Mouse (Mus musculus) forebrain, embryonic 11.5 days (tissue): Measurements from ENCODE around the gene Uvrag. TPM values are rescaled to one million over a fixed set of nuclear protein-coding genes. Genes with fewer than 3 reads are reported as not detected.

Experiments used
- ATAC-seq: fragments of 200-750 bp; cut with Nextera tagmentation; replicated peaks from 2 replicates; pipeline ENCODE4 v1.8.0; 2017; ENCODE audit warnings: moderate TSS enrichment; ENCODE audit not compliant: low FRiP score
- DNase-seq: peaks from one replicate; pipeline ENCODE4 v3.0.0-alpha.2; 2017; ENCODE audit warnings: low spot score
- H3K27ac ChIP-seq: fragments of 300-500 bp; sonication (generic); 2 replicates; pipeline ENCODE4 v1.5.1; 2014; ENCODE audit warnings: low read depth, low read length
- H3K27me3 ChIP-seq: fragments of 300-500 bp; sonication (generic); 2 replicates; pipeline ENCODE4 v1.6.1; 2014; ENCODE audit warnings: mild to moderate bottlenecking, low read length, mixed read lengths; ENCODE audit not compliant: control insufficient read depth, insufficient read depth
- H3K36me3 ChIP-seq: fragments of 300-500 bp; sonication (generic); 2 replicates; pipeline ENCODE4 v1.6.1; 2014; ENCODE audit warnings: mild to moderate bottlenecking, low read length, moderate library complexity, mixed read lengths; ENCODE audit not compliant: control insufficient read depth, insufficient read depth
- H3K4me1 ChIP-seq: fragments of 300-500 bp; sonication (generic); replicated peaks from 2 replicates; pipeline ENCODE4 v1.6.1; 2014; ENCODE audit warnings: low read length, mixed read lengths; ENCODE audit not compliant: control insufficient read depth, insufficient read depth
- H3K4me2 ChIP-seq: fragments of 300-500 bp; sonication (generic); 2 replicates; pipeline ENCODE4 v1.6.1; 2014; ENCODE audit warnings: low read depth, mild to moderate bottlenecking, low read length, moderate library complexity, mixed read lengths; ENCODE audit not compliant: severe bottlenecking
- H3K4me3 ChIP-seq: fragments of 300-500 bp; sonication (generic); 2 replicates; pipeline ENCODE4 v1.5.1; 2014; ENCODE audit warnings: low read depth, low read length
- H3K9ac ChIP-seq: fragments of 300-500 bp; sonication (generic); 2 replicates; pipeline ENCODE4 v1.6.1; 2014; ENCODE audit warnings: low read length
- H3K9me3 ChIP-seq: fragments of 300-500 bp; sonication (generic); 2 replicates; pipeline ENCODE4 v1.6.1; 2016; ENCODE audit warnings: low read length, mixed read lengths; ENCODE audit not compliant: control insufficient read depth
- WGBS: fragments of 180-500 bp; shearing (Covaris S2); extraction: QIAGEN DNeasy Blood & Tissue Kit; methylation state at CpG from one replicate; pipeline ENCODE4 v1.1.7; 2014; 5-methylcytosine and 5-hydroxymethylcytosine counted together
- polyA plus RNA-seq: library from polyadenylated mRNA; unstranded; fragments of >200 nt; fragmentation: Nextera tagmentation; extraction: Ambion mirVana; gene quantifications from 2 replicates; pipeline ENCODE4 v1.2.1, GENCODE M21; 2014

The Uvrag gene
- polyA plus RNA-seq, 1 experiment from 2014 or later: 12.2 TPM

DNA sequence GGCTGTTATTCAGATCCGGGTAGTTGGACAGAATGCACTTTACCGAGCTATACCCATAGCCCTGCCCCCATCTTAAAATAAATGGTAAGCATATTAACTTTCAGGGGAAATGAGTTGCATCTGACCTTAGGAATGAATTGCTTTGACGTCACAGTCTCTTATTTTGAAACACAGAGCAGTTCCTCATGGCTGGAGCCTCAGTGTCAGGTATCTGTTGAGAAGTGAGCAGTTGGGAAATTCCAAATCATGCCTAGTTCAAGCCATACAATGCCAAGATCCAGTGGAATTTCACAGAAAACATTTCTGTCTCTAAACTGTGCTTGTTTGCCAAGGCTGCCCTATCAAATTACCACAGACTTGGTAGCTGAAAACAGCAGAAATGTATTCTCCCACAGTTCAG, 2.3 kb upstream of the Uvrag start:
- H3K36me3 ChIP-seq: no peaks in the 10 kb centered on the region
- H3K9ac ChIP-seq: no peak overlapping the region
- H3K4me2 ChIP-seq: no peak overlapping the region
- H3K4me1 ChIP-seq: no peaks in the 10 kb centered on the region
- no peak overlapping the region for H3K27ac ChIP-seq
- no peaks in the 10 kb centered on the region for H3K27me3 ChIP-seq
- H3K9me3 ChIP-seq: no peaks in the 10 kb centered on the region
- DNase-seq (no peak), ATAC-seq (no peak)
- 74% methylated on average over 3 of the region's 3 CpGs for WGBS
- H3K4me3 ChIP-seq: no peak overlapping the region

DNA sequence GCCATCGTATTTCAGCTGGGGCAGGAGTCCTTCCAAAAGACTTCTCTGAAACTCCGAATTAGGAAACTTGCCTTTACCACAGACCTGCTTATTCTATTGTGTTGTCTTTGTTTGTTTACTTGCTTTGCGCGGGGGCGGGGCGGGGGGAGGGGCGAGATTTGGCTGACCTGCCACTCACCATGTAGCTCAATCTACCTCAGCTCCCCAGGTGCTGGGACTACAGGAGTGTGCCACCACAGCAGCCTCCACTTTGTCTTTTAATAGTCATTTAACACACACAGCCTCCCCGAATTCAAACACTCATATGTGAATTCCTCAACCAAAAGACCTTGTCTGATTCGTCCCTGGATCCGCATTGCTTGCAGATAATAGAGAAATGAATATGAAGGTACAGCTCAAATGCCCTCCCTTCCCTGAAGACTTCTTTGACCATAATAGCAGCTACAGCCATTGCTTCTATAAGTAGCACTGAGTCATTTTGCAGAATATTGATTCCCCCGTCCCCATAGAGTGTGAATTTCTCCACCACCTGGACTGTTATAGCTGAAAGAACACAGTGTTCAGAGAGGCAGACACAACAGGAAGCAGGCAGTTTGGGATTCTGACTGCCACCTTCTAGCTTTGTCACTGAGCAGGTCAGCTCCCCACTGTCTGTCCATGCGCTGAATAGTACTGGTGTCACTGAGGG, 1.1 kb upstream of the Uvrag start:
- DNase-seq: peak; percentile 65
- H3K9ac ChIP-seq: 0 out of 2 replicates have a peak overlapping the region, but pooled peaks have one; percentile 0
- H3K27me3 ChIP-seq: no peaks in the 10 kb centered on the region
- H3K9me3 ChIP-seq: no peaks in the 10 kb centered on the region
- H3K4me3 ChIP-seq: peak overlapping the region; percentile 93
- WGBS: 36% methylated on average over 12 of the region's 12 CpGs
- peak overlapping the region; percentile 74 for H3K4me2 ChIP-seq
- no peak for ATAC-seq
- H3K27ac ChIP-seq: no peak overlapping the region
- no peaks in the 10 kb centered on the region for H3K4me1 ChIP-seq
- H3K36me3 ChIP-seq: no peaks in the 10 kb centered on the region

DNA sequence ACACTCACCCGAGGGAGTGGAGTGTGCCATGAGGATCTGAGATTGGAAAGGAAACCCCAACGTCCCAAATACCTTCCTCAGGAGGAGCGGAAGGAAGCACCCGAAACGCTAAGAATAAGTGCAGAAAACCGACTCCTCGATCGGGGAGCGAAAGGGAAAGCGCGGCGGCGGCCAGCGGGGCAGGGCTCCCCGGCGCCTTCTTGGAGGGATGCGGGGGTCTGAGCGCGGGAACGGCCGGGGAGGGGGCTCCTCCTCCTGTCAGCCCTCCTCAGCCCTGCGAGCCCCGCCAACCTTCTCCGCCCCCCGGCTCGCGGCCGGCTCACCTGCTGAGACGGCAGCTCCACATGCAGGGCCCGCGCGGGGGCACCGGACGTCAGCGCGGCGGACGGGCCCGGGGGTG, 430 bp downstream of the Uvrag start:
- peaks cover 1% of the 10 kb centered on the region; the same call in 1 of the 2 replicates for H3K9me3 ChIP-seq
- peak overlapping the region; percentile 74 for H3K4me2 ChIP-seq
- H3K4me3 ChIP-seq: peak overlapping the region; percentile 93
- 0% methylated on average over 30 of the region's 39 CpGs for WGBS
- peak overlapping the region; percentile 74 for H3K27ac ChIP-seq
- H3K36me3 ChIP-seq: no peaks in the 10 kb centered on the region
- no peaks in the 10 kb centered on the region for H3K27me3 ChIP-seq
- 0 out of 2 replicates have a peak, but pooled peaks have one; percentile 8 for ATAC-seq
- peak overlapping the region; percentile 83 for H3K9ac ChIP-seq
- no peaks in the 10 kb centered on the region for H3K4me1 ChIP-seq
- no peak for DNase-seq

DNA sequence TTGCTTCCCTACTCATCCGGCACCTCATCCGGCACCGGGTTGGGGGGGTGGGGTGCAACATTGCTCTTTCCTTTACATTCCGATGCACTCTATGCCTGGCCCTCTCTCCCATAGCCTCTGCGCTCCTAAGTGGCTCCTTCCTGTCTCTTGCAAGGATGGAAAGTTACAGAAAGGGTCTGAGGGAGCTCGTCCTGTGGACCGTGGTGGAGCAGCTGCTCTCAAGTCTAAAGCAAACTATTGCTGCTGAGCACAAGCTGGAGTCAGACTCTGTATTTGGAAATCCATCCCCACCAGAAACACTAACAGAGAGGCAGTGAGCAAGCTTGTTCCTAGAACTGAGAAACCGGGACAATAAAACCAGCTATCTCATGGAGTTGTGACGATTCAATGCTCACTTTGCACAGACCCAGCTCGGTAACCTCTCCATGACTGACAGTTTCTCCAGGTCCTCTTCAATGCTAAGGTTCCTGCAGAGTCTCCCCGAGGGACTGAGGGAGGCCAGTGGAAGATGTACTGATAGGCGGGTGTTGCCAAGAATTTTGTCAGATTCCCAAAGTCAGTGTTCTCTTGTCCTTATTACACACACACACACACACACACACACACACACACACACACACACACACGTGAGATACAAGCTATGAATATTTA, 975 bp downstream of the Uvrag start:
- WGBS: 2% methylated on average over 13 of the region's 13 CpGs
- ATAC-seq (no peak), DNase-seq (no peak)
- Histone ChIP-seq H3K4me1 (no peaks in the 10 kb centered on the region), H3K4me3 (peak overlapping the region; percentile 93), H3K9me3 (peaks cover 4% of the 10 kb centered on the region; the same call in 1 of the 2 replicates), H3K27ac (no peak overlapping the region), H3K36me3 (no peaks in the 10 kb centered on the region), H3K27me3 (no peaks in the 10 kb centered on the region), H3K9ac (peak overlapping the region; percentile 83), H3K4me2 (peak overlapping the region; percentile 74)

DNA sequence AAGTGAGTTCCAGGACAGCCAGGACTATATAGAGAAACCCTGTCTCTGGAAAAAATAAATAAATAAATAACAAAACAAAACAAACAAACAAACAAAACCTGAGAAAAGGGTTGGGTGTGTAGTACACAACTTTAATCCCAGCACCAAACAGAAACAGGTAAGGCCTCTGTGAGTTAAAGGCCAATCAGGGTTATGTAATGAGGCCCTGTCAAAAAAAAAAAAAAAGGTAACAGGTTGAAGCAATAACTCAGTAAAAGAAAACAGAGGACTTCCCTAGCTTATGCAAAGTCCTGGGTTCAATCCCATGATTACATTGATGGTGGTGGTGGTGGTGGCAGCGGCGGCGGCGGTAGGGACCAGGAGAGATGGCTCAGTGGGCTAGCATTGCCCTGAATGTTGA, 3.4 kb downstream of the Uvrag start:
- DNase-seq: no peak
- no peak overlapping the region for H3K9ac ChIP-seq
- no peaks in the 10 kb centered on the region for H3K4me1 ChIP-seq
- no peak for ATAC-seq
- H3K4me3 ChIP-seq: no peak overlapping the region
- peaks cover 4% of the 10 kb centered on the region; the same call in 1 of the 2 replicates for H3K9me3 ChIP-seq
- WGBS: 97% methylated on average over 4 of the region's 4 CpGs
- no peak overlapping the region for H3K4me2 ChIP-seq
- no peaks in the 10 kb centered on the region for H3K36me3 ChIP-seq
- no peaks in the 10 kb centered on the region for H3K27me3 ChIP-seq
- no peak overlapping the region for H3K27ac ChIP-seq

DNA sequence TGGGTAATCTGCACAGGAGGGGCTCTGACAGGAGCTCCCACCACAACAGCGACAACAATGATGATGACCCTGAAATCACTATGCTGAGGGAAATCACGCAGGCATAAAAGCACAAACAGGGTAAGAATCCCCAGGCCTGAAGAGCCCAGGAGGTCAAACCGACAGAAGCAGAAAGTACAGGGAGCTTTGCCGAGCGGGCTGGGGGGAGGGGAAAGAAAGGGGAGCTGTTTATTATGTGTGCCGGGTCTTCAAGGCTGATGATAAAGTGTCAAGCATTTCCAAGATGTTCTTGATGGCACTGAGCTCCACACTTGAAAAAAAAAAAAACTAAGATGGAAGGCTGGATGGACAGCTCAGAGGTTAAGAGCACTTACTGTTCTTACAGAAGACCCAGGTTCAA, 4.2 kb downstream of the Uvrag start:
- H3K4me1 ChIP-seq: no peaks in the 10 kb centered on the region
- no peaks in the 10 kb centered on the region for H3K36me3 ChIP-seq
- H3K4me2 ChIP-seq: no peak overlapping the region
- 64% methylated on average over 6 of the region's 6 CpGs for WGBS
- no peak overlapping the region for H3K9ac ChIP-seq
- no peak overlapping the region for H3K27ac ChIP-seq
- H3K27me3 ChIP-seq: no peaks in the 10 kb centered on the region
- no peak overlapping the region for H3K4me3 ChIP-seq
- ATAC-seq: no peak
- no peak for DNase-seq
- peaks cover 4% of the 10 kb centered on the region; the same call in 1 of the 2 replicates for H3K9me3 ChIP-seq

DNA sequence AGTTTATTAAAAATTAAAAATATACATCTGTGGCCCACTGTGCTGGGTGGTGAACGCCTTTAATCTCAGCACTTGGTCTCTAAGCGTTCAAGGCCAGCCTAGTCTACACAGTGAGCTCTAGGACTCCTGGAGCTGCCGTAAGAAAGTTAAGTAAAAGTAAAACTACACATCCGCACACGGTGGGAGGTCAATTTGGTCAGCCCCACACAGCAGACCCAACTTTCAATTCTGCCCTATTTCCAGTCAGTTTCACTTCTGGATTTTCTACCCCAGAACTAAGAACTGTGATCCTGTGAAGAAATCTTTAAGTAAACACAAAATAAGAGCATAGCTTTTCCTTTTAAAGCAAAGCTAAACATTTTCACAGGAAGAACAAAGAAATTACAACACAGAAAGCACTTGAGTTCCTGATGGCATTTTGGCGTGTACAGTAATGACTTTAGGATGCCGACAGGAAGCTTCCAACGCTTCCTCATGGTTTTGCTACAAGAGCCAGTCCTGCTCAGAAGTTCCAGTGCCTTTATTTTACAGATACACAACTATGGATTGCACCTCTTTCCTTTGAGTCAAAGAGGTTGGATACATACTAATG, 7.0 kb downstream of the Uvrag start:
- H3K4me3 ChIP-seq: no peak overlapping the region
- WGBS: 93% methylated on average over 8 of the region's 8 CpGs
- no peak overlapping the region for H3K27ac ChIP-seq
- DNase-seq (no peak), ATAC-seq (no peak)
- no peaks in the 10 kb centered on the region for H3K36me3 ChIP-seq
- no peaks in the 10 kb centered on the region for H3K27me3 ChIP-seq
- no peak overlapping the region for H3K9ac ChIP-seq
- peaks cover 4% of the 10 kb centered on the region; the same call in 1 of the 2 replicates for H3K9me3 ChIP-seq
- no peaks in the 10 kb centered on the region for H3K4me1 ChIP-seq
- no peak overlapping the region for H3K4me2 ChIP-seq

DNA sequence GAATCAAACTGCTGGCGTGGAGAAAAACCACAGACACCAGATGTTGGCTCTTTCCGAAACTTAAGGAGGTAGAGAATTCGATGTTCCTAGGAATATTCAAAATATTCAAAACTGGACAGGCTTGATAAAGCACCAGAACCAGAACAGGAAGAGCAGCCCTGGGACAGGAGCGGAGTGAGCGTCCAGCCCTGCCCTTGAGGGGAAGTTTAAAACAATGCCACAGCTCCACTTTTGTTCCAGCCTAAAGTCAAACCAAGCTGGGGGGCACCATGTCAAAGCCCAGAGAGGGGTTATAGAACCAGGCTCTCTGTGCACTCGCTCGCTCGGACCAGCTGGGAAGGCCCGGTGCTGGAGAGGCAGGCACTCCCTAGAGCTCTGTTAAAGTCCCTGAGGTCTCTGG, 8.3 kb downstream of the Uvrag start:
- WGBS: 84% methylated on average over 9 of the region's 9 CpGs
- Histone ChIP-seq H3K4me3 (no peak overlapping the region), H3K4me1 (no peaks in the 10 kb centered on the region), H3K27ac (no peak overlapping the region), H3K36me3 (no peaks in the 10 kb centered on the region), H3K9ac (no peak overlapping the region), H3K27me3 (no peaks in the 10 kb centered on the region), H3K9me3 (peaks cover 4% of the 10 kb centered on the region; the same call in 1 of the 2 replicates), H3K4me2 (no peak overlapping the region)
- no peak for ATAC-seq
- DNase-seq: no peak
